Mouse (Mus musculus) heart, adult 10 weeks (tissue): ENCODE measurements around the gene Ripor3. TPM values are rescaled to one million over a fixed set of nuclear protein-coding genes. Genes with fewer than 3 reads are reported as not detected.

Source experiments
- polyA plus RNA-seq: library from polyadenylated mRNA; stranded (reverse); fragments of 350-450 nt; fragmentation: Illumina TruSeq; extraction: RNeasy Lipid Tissue Mini Kit (QIAGEN cat#74804); gene quantifications from one replicate; pipeline ENCODE4 v1.2.3, GENCODE M21; 2014; ENCODE audit warnings: low read depth, low replicate concordance

Gene Ripor3
- polyA plus RNA-seq, result 0.99 TPM

DNA sequence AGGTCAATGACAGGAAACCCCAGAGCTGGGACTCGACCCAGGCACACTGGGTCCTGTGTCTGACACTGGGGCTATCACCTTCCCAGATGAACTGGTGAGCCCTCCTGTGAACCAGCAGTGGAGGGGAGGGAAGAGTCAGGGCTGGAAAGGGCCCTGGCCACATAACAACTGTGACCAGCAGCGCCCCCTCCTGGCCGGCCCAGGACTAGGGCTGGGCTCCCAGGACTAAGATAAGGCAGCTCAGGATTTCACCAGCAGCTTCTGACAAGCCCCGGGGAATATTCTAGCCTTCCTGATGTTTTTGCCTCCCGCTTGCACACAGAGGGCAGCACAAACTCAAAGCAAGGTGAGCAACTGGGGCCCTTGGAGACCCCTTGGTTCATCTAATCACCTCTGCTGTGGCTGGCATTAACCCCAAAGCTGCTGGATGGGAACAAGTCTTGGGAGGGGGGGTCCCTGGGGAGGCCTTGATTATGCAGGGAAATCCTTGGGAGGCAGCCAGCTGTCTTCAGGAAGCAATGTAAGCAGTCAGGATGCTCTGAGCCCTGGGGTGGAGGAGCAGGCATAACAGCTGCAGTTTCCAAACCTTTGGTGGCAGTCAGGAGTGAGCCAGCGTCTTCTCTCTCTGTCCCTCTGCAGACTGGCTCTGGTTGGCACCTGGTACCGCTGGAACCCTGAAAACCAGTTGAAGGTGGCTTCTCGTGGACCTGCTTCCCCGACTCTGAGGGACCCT, at the start of gene Ripor3:
Ripor3 (minus strand) TSS at position 683 of the 733 bp plus-strand sequence.

DNA sequence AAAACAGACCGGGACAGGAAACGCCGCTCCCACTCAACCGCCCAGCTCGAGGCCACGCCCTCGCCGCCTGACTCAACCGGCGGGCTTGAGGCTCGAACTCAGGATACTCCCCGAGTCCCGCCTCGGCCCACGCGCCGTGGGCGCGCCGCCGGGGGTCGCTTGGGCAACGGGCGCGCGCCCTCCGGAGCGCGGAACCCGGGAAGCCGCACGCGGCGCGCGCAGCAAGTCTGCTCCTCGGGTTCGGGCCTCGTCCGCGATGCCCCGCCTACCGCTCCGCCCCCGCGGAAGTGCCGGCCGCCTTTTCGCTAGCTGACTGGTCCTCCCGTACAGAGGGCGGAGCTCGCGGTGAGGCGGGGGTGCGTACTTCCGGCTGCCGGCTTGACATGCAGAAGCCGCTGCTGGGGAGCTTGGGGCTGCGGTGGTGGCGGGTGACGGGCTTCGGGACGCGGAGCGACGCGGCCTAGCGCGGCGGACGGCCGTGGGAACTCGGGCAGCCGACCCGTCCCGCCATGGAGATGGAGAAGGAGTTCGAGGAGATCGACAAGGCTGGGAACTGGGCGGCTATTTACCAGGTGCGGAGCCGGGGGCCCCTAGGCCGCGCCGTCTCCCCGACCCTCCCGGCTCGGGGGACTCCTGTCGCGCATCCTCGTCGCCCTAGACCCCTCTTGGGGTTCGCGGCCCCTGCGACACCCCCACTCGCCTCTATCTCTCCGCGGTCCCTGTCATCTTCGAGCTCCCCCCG, 78.3 kb downstream of the Ripor3 start, which contains the start of gene Ptpn1:
Ptpn1 (plus strand) TSS at position 73 of the 742 bp plus-strand sequence.

Other genes with a start within 250 kb of the Ripor3 start
- 12.8 TPM for gene Ptpn1, start 78.6 kb downstream of the Ripor3 start, polyA plus RNA-seq
- gene Pard6b, start 70.4 kb upstream of the Ripor3 start, polyA plus RNA-seq, result 1.6 TPM
- 1.6 TPM for gene Adnp, start 196.5 kb upstream of the Ripor3 start, polyA plus RNA-seq
- gene Gm20716, start 219.7 kb upstream of the Ripor3 start, polyA plus RNA-seq, result 34.3 TPM
- gene Dpm1, start 220.0 kb upstream of the Ripor3 start, polyA plus RNA-seq, result 108 TPM
- gene Mocs3, start 220.0 kb upstream of the Ripor3 start, polyA plus RNA-seq, result 3.1 TPM